In genomic region chr8:106463795-106464194, GRCm38 (mm10) we compare ENCODE assay signal across 28 mouse cellular contexts. TPM values are rescaled to one million over a fixed set of nuclear protein-coding genes. Genes with fewer than 3 reads are reported as not detected.
DNase-seq lines count a peak whose midpoint lies in the region; ATAC-seq and TF ChIP-seq lines count a peak whose summit lies in the region.
"Had no signal": no experiment of that assay in that cellular context is flagged by ENCODE, and none has a peak within 500 bp of the region (broad histone marks: within the 10 kb centered on the region; RNA-seq: fewer than 3 reads in every experiment).

No protein-coding gene starts in this region.

- no peaks in the 10 kb centered on the region for H3K9me3 ChIP-seq in heart, embryonic 16.5 days (replicated peaks; ENCODE audit: control insufficient read depth, low read length)
- no peaks in the 10 kb centered on the region for H3K9me3 ChIP-seq in heart, postnatal 0 days (replicated peaks; ENCODE audit: control insufficient read depth, low read length)
- H3K9me3 ChIP-seq in limb, embryonic 10.5 days (replicated peaks), result no peaks in the 10 kb centered on the region
- H3K9me3 ChIP-seq: G1E had no signal

- no peak for TF ChIP-seq EP300 in heart, postnatal 0 days (IDR thresholded peaks at IDR 0.05; ENCODE audit: low read depth)

- H3K4me1 ChIP-seq in heart, embryonic 16.5 days (ENCODE audit: control insufficient read depth, insufficient read depth, low read length), result peaks cover 12% of the 10 kb centered on the region
- peaks cover 12% of the 10 kb centered on the region for H3K4me1 ChIP-seq in heart, postnatal 0 days (ENCODE audit: control insufficient read depth, insufficient read depth)
- peaks cover 14% of the 10 kb centered on the region for H3K4me1 ChIP-seq in limb, embryonic 10.5 days

- H3K4me2 ChIP-seq in heart, embryonic 16.5 days (ENCODE audit: low read depth, low read length), result no peak overlapping the region
- no peak overlapping the region for H3K4me2 ChIP-seq in heart, postnatal 0 days (ENCODE audit: low read depth, low read length)

- ATAC-seq in heart, embryonic 16.5 days (replicated peaks; ENCODE audit: extremely low read depth, insufficient read depth, low FRiP score), result peak; percentile 52
- 0 out of 2 replicates have a peak, but pooled peaks have one; percentile 8 for ATAC-seq in heart, postnatal 0 days (ENCODE audit: insufficient read depth, low read depth)
- ATAC-seq: activated CD4-positive, CD25-positive, alpha-beta regulatory T cell, adult 4 months; CD4-positive, CD25-positive, alpha-beta regulatory T cell, adult 4 months; Patski had no signal

- H3K27ac ChIP-seq in heart, embryonic 16.5 days (ENCODE audit: low read length), result no peak overlapping the region
- no peak overlapping the region for H3K27ac ChIP-seq in heart, postnatal 0 days (ENCODE audit: low read depth)
- H3K27ac ChIP-seq in limb, embryonic 10.5 days, result no peak overlapping the region

- no peaks in the 10 kb centered on the region for H3K27me3 ChIP-seq in heart, embryonic 16.5 days (ENCODE audit: control insufficient read depth, insufficient read depth, low read length)
- no peaks in the 10 kb centered on the region for H3K27me3 ChIP-seq in heart, postnatal 0 days (ENCODE audit: control insufficient read depth, insufficient read depth, low read length)
- H3K27me3 ChIP-seq in limb, embryonic 10.5 days (ENCODE audit: low read depth, poor library complexity, severe bottlenecking), result no peaks in the 10 kb centered on the region
- H3K27me3 ChIP-seq: CH12.LX, Patski had no signal

- WGBS in heart, embryonic 16.5 days, result 39% methylated on average over 6 of the region's 6 CpGs
- WGBS in heart, postnatal 0 days, result 34% methylated on average over 6 of the region's 6 CpGs
- WGBS in limb, embryonic 10.5 days, result 95% methylated on average over 6 of the region's 6 CpGs

- H3K36me3 ChIP-seq in heart, embryonic 16.5 days (ENCODE audit: control insufficient read depth, insufficient read depth), result no peaks in the 10 kb centered on the region
- no peaks in the 10 kb centered on the region for H3K36me3 ChIP-seq in heart, postnatal 0 days (replicated peaks; ENCODE audit: control insufficient read depth, insufficient read depth, low read length)
- no peaks in the 10 kb centered on the region for H3K36me3 ChIP-seq in limb, embryonic 10.5 days
- H3K36me3 ChIP-seq: G1E had no signal

- DNase-seq in heart, adult 11 months, result peak; percentile 59
- no peak for DNase-seq in heart, postnatal 25 days (ENCODE audit: low spot score)
- DNase-seq in heart, postnatal 14 days, result no peak
- DNase-seq in heart, postnatal 0 days (ENCODE audit: low spot score), result no peak
- DNase-seq in heart, postnatal 4 days, result no peak
- peak; percentile 23 for DNase-seq in limb, embryonic 10.5 days (ENCODE audit: low spot score)
- DNase-seq in left cerebral cortex, adult 9 months (ENCODE audit: low spot score in 2 of 2), result no peak
- DNase-seq: adrenal gland, adult 2 months; adrenal gland, adult 8-10 months; adrenal gland, postnatal 10 days; adrenal gland, postnatal 14 days; adrenal gland, postnatal 25 days; adrenal gland, postnatal 36 days; B cell, adult 2 months; cerebellum, adult 11 months; cerebellum, adult 11-12 months had no signal

- intact Hi-C loops in heart, postnatal 25 days (cut with DNase I), result no loop called here
- intact Hi-C loops in heart, postnatal 14 days (cut with DNase I), result no loop called here

- TF ChIP-seq CTCF in heart, postnatal 0 days (IDR thresholded peaks at IDR 0.05; ENCODE audit: low read depth), result no peak

- no peak overlapping the region for H3K9ac ChIP-seq in heart, embryonic 16.5 days (ENCODE audit: low read length)
- H3K9ac ChIP-seq in heart, postnatal 0 days (replicated peaks; ENCODE audit: low read depth, low read length), result no peak overlapping the region

- no peak overlapping the region for H3K4me3 ChIP-seq in heart, embryonic 16.5 days (ENCODE audit: low read length)
- H3K4me3 ChIP-seq in heart, postnatal 0 days (ENCODE audit: low read depth, low read length), result no peak overlapping the region
- H3K4me3 ChIP-seq in limb, embryonic 10.5 days, result no peak overlapping the region

RNA-seq across cellular contexts. Expression of gene 6030452D12Rik, which starts 36.5 kb away (rescaled TPM):
- not detected for total RNA-seq in heart, postnatal 25 days (2021)
- polyA plus RNA-seq in heart, embryonic 16.5 days (2015; fragmentation: Nextera tagmentation; extraction: Ambion mirVana), result not detected in 2 replicates
- not detected for total RNA-seq in heart, postnatal 14 days (2021)
- not detected in 2 replicates for total RNA-seq in heart, postnatal 0 days (2014; rRNA removed; ENCODE audit: low replicate concordance)
- not detected in 2 replicates for polyA plus RNA-seq in heart, postnatal 0 days (2015; fragmentation: Nextera tagmentation; extraction: Ambion mirVana)
- not detected for total RNA-seq in heart, postnatal 4 days (2021)
- polyA plus RNA-seq in limb, embryonic 10.5 days (2016; fragmentation: Nextera tagmentation; extraction: Ambion mirVana), result not detected in 2 replicates
- total RNA-seq: adrenal gland, adult 18-20 months; adrenal gland, adult 2 months; adrenal gland, adult 8-10 months; adrenal gland, postnatal 10 days; adrenal gland, postnatal 14 days; adrenal gland, postnatal 25 days; adrenal gland, postnatal 36 days; adrenal gland, postnatal 4 days; CH12.LX; ES-E14; G1E; MEL had no signal
- polyA plus RNA-seq: activated CD4-positive, CD25-positive, alpha-beta regulatory T cell, adult 4 months; adrenal gland, adult 2 months; brain, embryonic 14.5 days; C2C12; CD4-positive, CD25-positive, alpha-beta regulatory T cell, adult 4 months; G1E; Patski had no signal

RNA-seq across cellular contexts. Expression of gene Cdh3, which starts 46.9 kb away (rescaled TPM):
- total RNA-seq in heart, postnatal 25 days (2021), result 1 to 10 TPM; 1.3 to 1.6 TPM
- 15.0 and 17.3 TPM in 2 replicates for polyA plus RNA-seq in heart, embryonic 16.5 days (2015; fragmentation: Nextera tagmentation; extraction: Ambion mirVana)
- 1 to 10 TPM; 1.7 to 2.2 TPM for total RNA-seq in heart, postnatal 14 days (2021)
- 9.2 and 11.4 TPM in 2 replicates for total RNA-seq in heart, postnatal 0 days (2014; rRNA removed; ENCODE audit: low replicate concordance)
- polyA plus RNA-seq in heart, postnatal 0 days (2015; fragmentation: Nextera tagmentation; extraction: Ambion mirVana), result 4.3 and 4.5 TPM in 2 replicates
- 1 to 10 TPM; 8.1 to 9.0 TPM for total RNA-seq in heart, postnatal 4 days (2021)
- polyA plus RNA-seq in limb, embryonic 10.5 days (2016; fragmentation: Nextera tagmentation; extraction: Ambion mirVana), result 29.7 and 34.5 TPM in 2 replicates
- total RNA-seq: CH12.LX, MEL had no signal
- polyA plus RNA-seq: activated CD4-positive, CD25-positive, alpha-beta regulatory T cell, adult 4 months; CD4-positive, CD25-positive, alpha-beta regulatory T cell, adult 4 months; G1E had no signal

RNA-seq across cellular contexts. Expression of gene Zfp90, which starts 48.7 kb away (rescaled TPM):
- total RNA-seq in heart, postnatal 25 days (2021), result 1 to 10 TPM; 3.0 to 3.7 TPM
- 12.8 and 13.3 TPM in 2 replicates for polyA plus RNA-seq in heart, embryonic 16.5 days (2015; fragmentation: Nextera tagmentation; extraction: Ambion mirVana)
- 1 to 10 TPM; 4.1 to 4.3 TPM for total RNA-seq in heart, postnatal 14 days (2021)
- 8.7 and 11.5 TPM in 2 replicates for total RNA-seq in heart, postnatal 0 days (2014; rRNA removed; ENCODE audit: low replicate concordance)
- polyA plus RNA-seq in heart, postnatal 0 days (2015; fragmentation: Nextera tagmentation; extraction: Ambion mirVana), result 8.2 and 10.7 TPM in 2 replicates
- total RNA-seq in heart, postnatal 4 days (2021), result 10 to 100 TPM; 12.4 to 13.1 TPM
- 21.6 and 28.7 TPM in 2 replicates for polyA plus RNA-seq in limb, embryonic 10.5 days (2016; fragmentation: Nextera tagmentation; extraction: Ambion mirVana)
- polyA plus RNA-seq: G1E had no signal

Comparison
In these comparisons a context has a peak if more than half of its experiments do, and no peak if none do; other contexts are left out.
1. DNase-seq: peak in heart, adult 11 months (single experiment) and limb, embryonic 10.5 days (single experiment); none in heart, postnatal 25 days (single experiment), heart, postnatal 14 days (0 of 2), heart, postnatal 0 days (single experiment), heart, postnatal 4 days (single experiment) and left cerebral cortex, adult 9 months (0 of 2).